Comparison of ENCODE assay signal across 25 mouse cellular contexts in the genomic region with DNA sequence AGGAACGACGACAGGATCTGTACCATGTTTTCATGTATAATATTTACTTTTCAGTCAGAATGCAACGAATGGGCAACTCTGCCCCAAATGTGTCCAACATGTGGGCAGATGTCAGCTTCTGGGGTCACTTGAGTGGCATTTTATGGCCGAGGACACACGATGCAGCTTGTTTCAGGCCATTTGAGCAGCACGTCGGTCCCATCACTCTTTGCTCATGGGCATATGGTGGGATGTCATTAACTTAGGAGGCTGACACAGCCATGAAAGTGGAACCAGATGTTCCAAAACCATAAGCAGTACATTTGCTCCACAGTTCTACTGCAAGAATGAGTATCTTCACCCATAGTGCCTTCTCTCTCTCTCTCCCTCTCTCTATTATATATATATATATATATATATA.
DNase-seq lines count a peak whose midpoint lies in the region; ATAC-seq and TF ChIP-seq lines count a peak whose summit lies in the region.
"Had no signal": no experiment of that assay in that cellular context is flagged by ENCODE, and none has a peak within 500 bp of the region (broad histone marks: within the 10 kb centered on the region; RNA-seq: fewer than 3 reads in every experiment).

No protein-coding gene starts in this region.

- no peak for ATAC-seq in neural tube, embryonic 15.5 days (ENCODE audit: low FRiP score)
- ATAC-seq: activated CD4-positive, CD25-positive, alpha-beta regulatory T cell, adult 4 months; forebrain, embryonic 13.5 days; forebrain, postnatal 0 days; hindbrain, postnatal 0 days; inflammation-experienced regulatory T-cells, adult 6 months; intestine, embryonic 16.5 days had no signal

- H3K4me2 ChIP-seq in neural tube, embryonic 15.5 days, result no peak overlapping the region
- H3K4me2 ChIP-seq: forebrain, embryonic 13.5 days; heart, embryonic 11.5 days; hindbrain, embryonic 13.5 days had no signal

- TF ChIP-seq POLR2A in thymus, adult 2 months (IDR thresholded peaks at IDR 0.05; ENCODE audit: control insufficient read depth, extremely low read depth, insufficient read depth, low read length, poor library complexity), result no peak

- no peaks in the 10 kb centered on the region for H3K27me3 ChIP-seq in neural tube, embryonic 15.5 days (replicated peaks)
- H3K27me3 ChIP-seq in thymus, adult 2 months (ENCODE audit: control insufficient read depth, insufficient read depth, low read length), result no peaks in the 10 kb centered on the region
- H3K27me3 ChIP-seq: forebrain, embryonic 13.5 days; hindbrain, embryonic 13.5 days had no signal

- no peak overlapping the region for H3K9ac ChIP-seq in neural tube, embryonic 15.5 days (replicated peaks)
- H3K9ac ChIP-seq: forebrain, embryonic 13.5 days; forebrain, postnatal 0 days; hindbrain, embryonic 13.5 days had no signal

- H3K36me3 ChIP-seq in neural tube, embryonic 15.5 days, result no peaks in the 10 kb centered on the region
- no peaks in the 10 kb centered on the region for H3K36me3 ChIP-seq in thymus, adult 2 months (ENCODE audit: control insufficient read depth, insufficient read depth, low read length)
- H3K36me3 ChIP-seq: forebrain, embryonic 10.5 days; hindbrain, embryonic 10.5 days; hindbrain, embryonic 13.5 days had no signal

- TF ChIP-seq CTCF in thymus, adult 2 months (IDR thresholded peaks at IDR 0.05; ENCODE audit: borderline replicate concordance, control insufficient read depth, extremely low read depth, insufficient read depth, low read length, poor library complexity), result no peak

- WGBS in neural tube, embryonic 15.5 days, result 75% methylated on average over 7 of the region's 7 CpGs
- 89% methylated on average over 7 of the region's 7 CpGs for WGBS in thymus, adult 2 months

- peak; percentile 42 for DNase-seq in neural tube, embryonic 10.5 days (ENCODE audit: extremely low spot score, low spot score)
- DNase-seq in embryo, embryonic 9.5 days (ENCODE audit: extremely low spot score), result peak; percentile 10
- DNase-seq in forelimb bud, embryonic 11.5 days (ENCODE audit: low read depth, low spot score), result peak; percentile 59
- DNase-seq in mesoderm, embryonic 11.5 days (ENCODE audit: low read depth, low spot score), result peak; percentile 71
- DNase-seq in heart, adult 18-20 months, result no peak
- DNase-seq in thymus, adult 2 months, result no peak
- DNase-seq in kidney, adult 9 months, result no peak
- DNase-seq: adrenal gland, adult 8-10 months; adrenal gland, postnatal 25 days; cerebellum, adult 11-12 months; cerebellum, adult 8-10 months; cerebellum, postnatal 10 days; cerebellum, postnatal 36 days; forebrain, postnatal 0 days; gastrocnemius, postnatal 36 days had no signal

- no peak overlapping the region for H3K27ac ChIP-seq in neural tube, embryonic 15.5 days (replicated peaks)
- no peak overlapping the region for H3K27ac ChIP-seq in thymus, adult 2 months (ENCODE audit: control insufficient read depth, insufficient read depth, low read length)
- H3K27ac ChIP-seq: forebrain, embryonic 10.5 days; forebrain, embryonic 13.5 days; hindbrain, embryonic 10.5 days; hindbrain, embryonic 13.5 days; hindbrain, postnatal 0 days had no signal

- no peak overlapping the region for H3K4me3 ChIP-seq in neural tube, embryonic 15.5 days (replicated peaks)
- H3K4me3 ChIP-seq in thymus, adult 2 months (ENCODE audit: control insufficient read depth, insufficient read depth, low read length), result no peak overlapping the region
- H3K4me3 ChIP-seq: forebrain, embryonic 10.5 days; forebrain, embryonic 13.5 days; hindbrain, embryonic 10.5 days; hindbrain, embryonic 13.5 days had no signal

- no peaks in the 10 kb centered on the region for H3K4me1 ChIP-seq in neural tube, embryonic 15.5 days
- H3K4me1 ChIP-seq in thymus, adult 2 months (replicated peaks; ENCODE audit: control insufficient read depth, insufficient read depth, low read length), result no peaks in the 10 kb centered on the region
- H3K4me1 ChIP-seq: forebrain, embryonic 13.5 days; hindbrain, embryonic 10.5 days; hindbrain, embryonic 13.5 days had no signal

- no peaks in the 10 kb centered on the region for H3K9me3 ChIP-seq in neural tube, embryonic 15.5 days (replicated peaks)
- H3K9me3 ChIP-seq: forebrain, embryonic 10.5 days; forebrain, embryonic 13.5 days; hindbrain, embryonic 10.5 days; hindbrain, embryonic 13.5 days had no signal

Comparison
In these comparisons a context has a peak if more than half of its experiments do, and no peak if none do; other contexts are left out.
1. DNase-seq: peak in neural tube, embryonic 10.5 days (single experiment), embryo, embryonic 9.5 days (single experiment), forelimb bud, embryonic 11.5 days (single experiment) and mesoderm, embryonic 11.5 days (single experiment); none in heart, adult 18-20 months (0 of 2), thymus, adult 2 months (single experiment) and kidney, adult 9 months (single experiment).